Mouse (Mus musculus) cortical plate, adult 2 months (tissue): Measurements from ENCODE around the gene Zfp931.
"Not testable (repeated sequence)": the region's sequence is repeated elsewhere in the genome, so short reads cannot be mapped to it uniquely, and the experiment has no call there.

Experiments used
- CTCF ChIP-seq: fragments of 200-500 bp; IDR thresholded peaks from 2 replicates; pipeline ENCODE4 v1.5.1; 2011; ENCODE audit warnings: mild to moderate bottlenecking, control low read depth, low read length; ENCODE audit not compliant: insufficient read depth; ENCODE audit errors: extremely low read depth
- POLR2A ChIP-seq: fragments of 200-500 bp; IDR thresholded peaks from 2 replicates; pipeline ENCODE4 v1.6.1; 2011; ENCODE audit warnings: mild to moderate bottlenecking, low read length, control low read depth; ENCODE audit not compliant: insufficient read depth; ENCODE audit errors: extremely low read depth

- not testable (repeated sequence) for TF ChIP-seq CTCF, POLR2A
Observed at GRCm38 (mm10) chr2:178023861-178024260, 54.4 kb downstream of the Zfp931 start.
